8 mouse cellular contexts compared by ENCODE assay signal in genomic region chr6:140622391-140623225, GRCm38 (mm10). TPM values are rescaled to one million over a fixed set of nuclear protein-coding genes. Genes with fewer than 3 reads are reported as not detected.
A peak's percentile ranks its signal among the peaks of the same experiment; 100 is the strongest.
DNase-seq lines count a peak whose midpoint lies in the region; ATAC-seq and TF ChIP-seq lines count a peak whose summit lies in the region.

TSS of gene Aebp2 (plus strand) at chr6:140622663.

- H3K4me1 ChIP-seq in kidney, embryonic 15.5 days, result peaks cover 31% of the 10 kb centered on the region
- H3K4me1 ChIP-seq in embryonic facial prominence, embryonic 15.5 days, result peaks cover 28% of the 10 kb centered on the region
- H3K4me1 ChIP-seq in heart, embryonic 12.5 days (replicated peaks), result peaks cover 20% of the 10 kb centered on the region
- H3K4me1 ChIP-seq in liver, postnatal 0 days (ENCODE audit: insufficient read depth), result peaks cover 20% of the 10 kb centered on the region
- peaks cover 19% of the 10 kb centered on the region for H3K4me1 ChIP-seq in stomach, embryonic 16.5 days (ENCODE audit: control insufficient read depth, insufficient read depth, low read length)

- peak within 1 kb of the TSS; percentile 73 for H3K4me3 ChIP-seq in kidney, embryonic 15.5 days (replicated peaks)
- H3K4me3 ChIP-seq in embryonic facial prominence, embryonic 15.5 days (replicated peaks), result peak within 1 kb of the TSS; percentile 100
- H3K4me3 ChIP-seq in heart, embryonic 12.5 days, result peak within 1 kb of the TSS; percentile 94
- H3K4me3 ChIP-seq in liver, postnatal 0 days (ENCODE audit: low read depth, low read length), result peak within 1 kb of the TSS; percentile 73
- H3K4me3 ChIP-seq in stomach, embryonic 16.5 days (replicated peaks; ENCODE audit: low read length), result peak within 1 kb of the TSS; percentile 96

- TF ChIP-seq CTCF in liver, postnatal 0 days (IDR thresholded peaks at IDR 0.05; ENCODE audit: low read depth), result no peak

- H3K9ac ChIP-seq in kidney, embryonic 15.5 days, result peak within 1 kb of the TSS; percentile 93
- H3K9ac ChIP-seq in embryonic facial prominence, embryonic 15.5 days, result peak within 1 kb of the TSS; percentile 100
- peak within 1 kb of the TSS; percentile 98 for H3K9ac ChIP-seq in heart, embryonic 12.5 days
- H3K9ac ChIP-seq in liver, postnatal 0 days (replicated peaks), result peak within 1 kb of the TSS; percentile 97
- H3K9ac ChIP-seq in stomach, embryonic 16.5 days (ENCODE audit: low read length), result peak within 1 kb of the TSS; percentile 100

- DNase-seq in kidney, postnatal 14 days, result no peak
- peak; percentile 17 for DNase-seq in T-cell, adult 2 months (ENCODE audit: low spot score)
- DNase-seq in layer of hippocampus, adult 18-20 months (ENCODE audit: low spot score in 2 of 2), result peak in 1 of 2 experiments; percentile 18
- DNase-seq in liver, postnatal 0 days, result no peak

- no peaks in the 10 kb centered on the region; the same call in 1 of the 2 replicates for H3K36me3 ChIP-seq in kidney, embryonic 15.5 days
- no peaks in the 10 kb centered on the region for H3K36me3 ChIP-seq in embryonic facial prominence, embryonic 15.5 days
- no peaks in the 10 kb centered on the region for H3K36me3 ChIP-seq in heart, embryonic 12.5 days
- H3K36me3 ChIP-seq in liver, postnatal 0 days (replicated peaks; ENCODE audit: insufficient read depth, low read length), result no peaks in the 10 kb centered on the region
- no peaks in the 10 kb centered on the region for H3K36me3 ChIP-seq in stomach, embryonic 16.5 days (ENCODE audit: control insufficient read depth, insufficient read depth, low read length)

- H3K9me3 ChIP-seq in kidney, embryonic 15.5 days (replicated peaks), result no peaks in the 10 kb centered on the region
- no peaks in the 10 kb centered on the region for H3K9me3 ChIP-seq in embryonic facial prominence, embryonic 15.5 days (replicated peaks)
- no peaks in the 10 kb centered on the region for H3K9me3 ChIP-seq in heart, embryonic 12.5 days (replicated peaks)
- H3K9me3 ChIP-seq in liver, postnatal 0 days (ENCODE audit: low read length), result no peaks in the 10 kb centered on the region
- H3K9me3 ChIP-seq in stomach, embryonic 16.5 days (replicated peaks; ENCODE audit: control insufficient read depth, low read length), result no peaks in the 10 kb centered on the region

- 40% methylated on average over 30 of the region's 30 CpGs for WGBS in kidney, embryonic 15.5 days
- WGBS in embryonic facial prominence, embryonic 15.5 days, result 44% methylated on average over 30 of the region's 30 CpGs
- WGBS in heart, embryonic 12.5 days, result 40% methylated on average over 30 of the region's 30 CpGs
- 50% methylated on average over 30 of the region's 30 CpGs for WGBS in liver, postnatal 0 days (ENCODE audit: insufficient replicate concordance)
- WGBS in stomach, embryonic 16.5 days, result 42% methylated on average over 30 of the region's 30 CpGs

- H3K27ac ChIP-seq in kidney, embryonic 15.5 days, result peak within 1 kb of the TSS; percentile 92
- peak within 1 kb of the TSS; percentile 97 for H3K27ac ChIP-seq in embryonic facial prominence, embryonic 15.5 days (replicated peaks)
- H3K27ac ChIP-seq in heart, embryonic 12.5 days (ENCODE audit: poor library complexity, severe bottlenecking), result peak within 1 kb of the TSS; percentile 94
- peak within 1 kb of the TSS; percentile 86 for H3K27ac ChIP-seq in liver, postnatal 0 days (ENCODE audit: low read depth)
- H3K27ac ChIP-seq in stomach, embryonic 16.5 days (ENCODE audit: low read length), result peak within 1 kb of the TSS; percentile 96

- ATAC-seq in kidney, embryonic 15.5 days (replicated peaks; ENCODE audit: low FRiP score), result peak; percentile 10
- ATAC-seq in embryonic facial prominence, embryonic 15.5 days (ENCODE audit: insufficient number of reproducible peaks, low FRiP score, low TSS enrichment, low read depth), result no peak
- 0 out of 2 replicates have a peak, but pooled peaks have one; percentile 1 for ATAC-seq in heart, embryonic 12.5 days (ENCODE audit: insufficient number of reproducible peaks, low FRiP score)
- ATAC-seq in liver, postnatal 0 days, result peak; percentile 44
- no peak for ATAC-seq in stomach, embryonic 16.5 days (ENCODE audit: insufficient read depth, low FRiP score)

- no peaks in the 10 kb centered on the region for H3K27me3 ChIP-seq in kidney, embryonic 15.5 days
- no peaks in the 10 kb centered on the region for H3K27me3 ChIP-seq in embryonic facial prominence, embryonic 15.5 days
- no peaks in the 10 kb centered on the region for H3K27me3 ChIP-seq in heart, embryonic 12.5 days (replicated peaks)
- H3K27me3 ChIP-seq in liver, postnatal 0 days (ENCODE audit: insufficient read depth, low read length), result no peaks in the 10 kb centered on the region
- no peaks in the 10 kb centered on the region for H3K27me3 ChIP-seq in stomach, embryonic 16.5 days (ENCODE audit: control insufficient read depth, insufficient read depth, low read length)

- H3K4me2 ChIP-seq in kidney, embryonic 15.5 days, result peak within 1 kb of the TSS; percentile 60
- peak within 1 kb of the TSS; percentile 49 for H3K4me2 ChIP-seq in embryonic facial prominence, embryonic 15.5 days (replicated peaks)
- peak within 1 kb of the TSS; percentile 74 for H3K4me2 ChIP-seq in heart, embryonic 12.5 days
- peak within 1 kb of the TSS; percentile 96 for H3K4me2 ChIP-seq in liver, postnatal 0 days (ENCODE audit: low read depth, low read length)
- H3K4me2 ChIP-seq in stomach, embryonic 16.5 days (ENCODE audit: low read depth, low read length), result peak within 1 kb of the TSS; percentile 55

- no peak for TF ChIP-seq EP300 in liver, postnatal 0 days (IDR thresholded peaks at IDR 0.05; ENCODE audit: low read depth)

RNA-seq across cellular contexts. Expression of gene Aebp2, which starts in this region (rescaled TPM):
- polyA plus RNA-seq in kidney, embryonic 15.5 days (2015; fragmentation: Nextera tagmentation; extraction: Ambion mirVana), result 11.4 and 11.7 TPM in 2 replicates
- polyA plus RNA-seq in embryonic facial prominence, embryonic 15.5 days (2015; fragmentation: Nextera tagmentation; extraction: Ambion mirVana), result 13.7 and 15.2 TPM in 2 replicates
- 10.8 and 12.8 TPM in 2 replicates for polyA plus RNA-seq in heart, embryonic 12.5 days (2016; fragmentation: Nextera tagmentation; extraction: Ambion mirVana)
- 10 to 100 TPM; 55.3 to 64.4 TPM for total RNA-seq in layer of hippocampus, adult 18-20 months (2021)
- polyA plus RNA-seq in liver, postnatal 0 days (2015; fragmentation: Nextera tagmentation; extraction: Ambion mirVana), result 3.5 and 3.7 TPM in 2 replicates
- 8.7 and 11.9 TPM in 2 replicates for polyA plus RNA-seq in stomach, embryonic 16.5 days (2015; fragmentation: Nextera tagmentation; extraction: Ambion mirVana)

Comparison
In these comparisons a context has a peak if more than half of its experiments do, and no peak if none do; other contexts are left out.
1. ATAC-seq: peak in kidney, embryonic 15.5 days (single experiment), heart, embryonic 12.5 days (single experiment) and liver, postnatal 0 days (single experiment); none in embryonic facial prominence, embryonic 15.5 days (single experiment) and stomach, embryonic 16.5 days (single experiment).
2. Peak in every context shown above with its lines, with median percentiles within 50 percentile points of each other: H3K27ac ChIP-seq, H3K4me2 ChIP-seq, H3K4me3 ChIP-seq and H3K9ac ChIP-seq.